Mouse (Mus musculus) liver, embryonic 14.5 days (tissue): ENCODE results near the gene Misp.

Experiments used
- CTCF ChIP-seq: IDR thresholded peaks from 2 replicates; pipeline ENCODE4 v1.5.1; 2016; ENCODE audit warnings: antibody characterized with exemption, low read depth, control low read depth
- EP300 ChIP-seq: IDR thresholded peaks from 2 replicates; pipeline ENCODE4 v1.6.1; 2016; ENCODE audit warnings: antibody characterized with exemption, low read depth

GRCm38 (mm10) chr10:79840091-79840490 is 19.3 kb downstream of the Misp start:
- TF ChIP-seq CTCF (no peak), EP300 (no peak)
